Mouse (Mus musculus) kidney, adult 18-20 months (tissue): ENCODE measurements around the gene Cct7.

Experiments
- DNase-seq: peaks from one replicate; pipeline ENCODE4 v3.0.0; 2021

The Cct7 gene

GRCm38 (mm10) chr6:85504908-85505307, 53.6 kb downstream of the Cct7 start:
- no peak for DNase-seq

GRCm38 (mm10) chr6:85508602-85509001, 57.3 kb downstream of the Cct7 start:
- DNase-seq = no peak

GRCm38 (mm10) chr6:85510476-85510875, 59.2 kb downstream of the Cct7 start:
- peak; percentile 41 for DNase-seq

GRCm38 (mm10) chr6:85511286-85512055, 60.2 kb downstream of the Cct7 start:
- DNase-seq = peak; percentile 34

- DNase-seq = no peak
Measured at GRCm38 (mm10) chr6:85512056-85512440, 60.7 kb downstream of the Cct7 start.

GRCm38 (mm10) chr6:85512577-85513530, 61.5 kb downstream of the Cct7 start:
- no peak for DNase-seq

GRCm38 (mm10) chr6:85513531-85513910, 62.2 kb downstream of the Cct7 start, which contains the start of gene Egr4:
TSS of gene Egr4 (minus strand) at chr6:85513589.
- DNase-seq = no peak

- DNase-seq = no peak
Measured at GRCm38 (mm10) chr6:85515941-85516340, 64.6 kb downstream of the Cct7 start.
